Mouse (Mus musculus) induced T-regulatory cell, adult 2 months (primary cell): ENCODE measurements at regions not wholly inside any gene's neighbourhood (a gene's known extent, or its start where the extent isn't known, plus 50 kb on each side); places are given as distances from the start of the nearest gene placed in this dataset.
"Not testable (repeated sequence)": the region's sequence is repeated elsewhere in the genome, so short reads cannot be mapped to it uniquely, and the experiment has no call there.

Experiments
- DNase-seq: peaks from one replicate; pipeline ENCODE4 v3.0.0-alpha.2; 2012; ENCODE audit warnings: low read depth

DNA sequence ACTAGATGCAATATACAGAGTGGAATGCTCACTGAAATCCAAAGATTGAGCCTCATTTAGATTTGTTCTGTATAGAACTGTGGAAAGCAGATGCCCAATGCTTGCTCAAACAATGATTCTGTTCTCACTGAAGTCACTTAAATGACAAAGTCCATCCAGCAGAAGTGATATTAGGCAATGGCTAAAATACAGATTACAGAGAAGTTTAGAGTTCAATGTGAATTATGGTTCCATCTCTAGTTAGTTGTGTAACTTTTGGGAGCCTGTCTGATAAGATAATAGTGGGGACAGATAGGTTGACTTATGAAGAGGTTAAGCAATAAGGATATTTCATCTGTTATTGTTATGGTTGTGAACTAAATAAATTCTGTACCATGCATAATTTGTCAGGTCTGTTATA, 165.5 kb downstream of the Slco6d1 start:
- no peak for DNase-seq

DNA sequence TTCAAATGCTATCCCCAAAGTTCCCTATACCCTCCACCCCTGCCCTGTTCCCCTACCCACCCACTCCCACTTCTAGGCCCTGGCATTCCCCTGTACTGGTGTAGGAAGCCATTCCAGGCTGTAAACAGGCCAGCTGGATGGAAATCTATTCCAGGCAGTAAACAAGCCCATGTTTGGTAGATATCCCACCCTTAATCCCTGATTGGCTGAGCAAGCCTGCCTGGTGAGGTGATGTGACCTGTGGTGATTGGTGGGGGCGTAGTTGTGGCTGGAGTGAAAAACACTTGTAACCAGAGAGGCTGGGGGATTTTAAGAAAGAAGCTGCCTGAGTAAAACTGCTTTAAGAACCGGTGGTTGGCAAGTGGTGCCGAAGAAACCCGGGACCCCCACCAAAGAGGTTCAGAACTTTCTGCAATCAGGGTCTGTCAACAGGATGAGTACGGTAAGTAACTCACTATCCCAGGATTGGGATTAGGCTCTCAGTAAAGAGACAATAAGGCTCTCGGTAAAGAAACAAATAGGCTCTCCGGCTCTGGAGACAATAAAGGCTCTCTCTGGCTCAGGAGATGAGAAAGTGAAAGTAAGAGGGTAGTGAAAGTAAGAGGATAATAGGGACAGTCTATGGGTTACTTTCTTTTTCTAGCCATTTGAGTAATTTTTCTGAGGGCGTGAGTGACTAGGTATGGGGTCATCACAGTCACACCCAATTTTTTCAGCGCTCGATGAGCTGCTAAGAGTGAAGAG, 168.5 kb downstream of the Slco6d1 start:
- peak; percentile 3 for DNase-seq

DNA sequence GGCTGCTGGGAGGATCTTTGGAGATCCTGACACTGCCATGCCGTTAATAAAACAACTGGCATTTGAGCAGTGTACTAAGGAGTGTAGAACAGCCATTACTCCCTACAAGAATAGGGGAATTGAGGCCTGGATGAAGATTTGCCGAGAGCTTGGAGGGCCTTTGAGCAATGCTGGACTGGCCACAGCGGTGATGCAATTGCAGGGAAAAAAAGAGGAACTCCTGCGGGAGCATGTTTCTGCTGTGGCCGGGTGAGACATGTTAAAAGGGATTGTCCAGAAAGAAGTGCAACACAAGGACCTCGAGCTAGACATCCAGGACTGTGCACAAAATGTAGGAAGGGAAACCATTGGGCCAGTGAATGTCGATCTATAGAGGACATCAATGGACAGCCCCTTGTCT, 170.1 kb downstream of the Slco6d1 start:
- not testable (repeated sequence) for DNase-seq
